ENCODE assay signal across 8 mouse cellular contexts in genomic region chr5:124249614-124250591, GRCm38 (mm10). TPM values are rescaled to one million over a fixed set of nuclear protein-coding genes. Genes with fewer than 3 reads are reported as not detected.
DNase-seq lines count a peak whose midpoint lies in the region; ATAC-seq lines count a peak whose summit lies in the region.

Gene Pitpnm2, minus strand, starts transcription at chr5:124249760.

- H3K36me3 ChIP-seq in embryonic facial prominence, embryonic 15.5 days = peaks cover 2% of the 10 kb centered on the region; the same call in 1 of the 2 replicates
- peaks cover 13% of the 10 kb centered on the region for H3K36me3 ChIP-seq in heart, embryonic 16.5 days (ENCODE audit: control insufficient read depth, insufficient read depth)

- peak; percentile 59 for DNase-seq in kidney, adult 18-20 months
- DNase-seq in kidney, adult 8-10 months = no peak
- DNase-seq in adrenal gland, postnatal 14 days = peak; percentile 73
- DNase-seq in layer of hippocampus, postnatal 25 days (ENCODE audit: extremely low spot score in 1 of 2, low spot score in 1 of 2) = no peak
- peak; percentile 49 for DNase-seq in lung, postnatal 36 days
- DNase-seq in spleen, adult 12 weeks (ENCODE audit: low spot score) = peak; percentile 30

- peaks cover 26% of the 10 kb centered on the region for H3K4me1 ChIP-seq in embryonic facial prominence, embryonic 15.5 days
- peaks cover 23% of the 10 kb centered on the region for H3K4me1 ChIP-seq in heart, embryonic 16.5 days (ENCODE audit: control insufficient read depth, insufficient read depth, low read length)

- ATAC-seq in embryonic facial prominence, embryonic 15.5 days (ENCODE audit: insufficient number of reproducible peaks, low FRiP score, low TSS enrichment, low read depth) = peak; percentile 83
- peak; percentile 76 for ATAC-seq in heart, embryonic 16.5 days (replicated peaks; ENCODE audit: extremely low read depth, insufficient read depth, low FRiP score)

- peak within 1 kb of the TSS; percentile 62 for H3K4me3 ChIP-seq in embryonic facial prominence, embryonic 15.5 days (replicated peaks)
- H3K4me3 ChIP-seq in heart, embryonic 16.5 days (ENCODE audit: low read length) = peak within 1 kb of the TSS; percentile 78

- no peaks in the 10 kb centered on the region for H3K9me3 ChIP-seq in embryonic facial prominence, embryonic 15.5 days (replicated peaks)
- no peaks in the 10 kb centered on the region for H3K9me3 ChIP-seq in heart, embryonic 16.5 days (replicated peaks; ENCODE audit: control insufficient read depth, low read length)

- peak within 1 kb of the TSS; percentile 79 for H3K27ac ChIP-seq in embryonic facial prominence, embryonic 15.5 days (replicated peaks)
- H3K27ac ChIP-seq in heart, embryonic 16.5 days (ENCODE audit: low read length) = peak within 1 kb of the TSS; percentile 94

- 1% methylated on average over 83 of the region's 90 CpGs for WGBS in embryonic facial prominence, embryonic 15.5 days
- WGBS in heart, embryonic 16.5 days = 1% methylated on average over 89 of the region's 90 CpGs

- peak within 1 kb of the TSS; percentile 85 for H3K4me2 ChIP-seq in embryonic facial prominence, embryonic 15.5 days (replicated peaks)
- peak within 1 kb of the TSS; percentile 70 for H3K4me2 ChIP-seq in heart, embryonic 16.5 days (ENCODE audit: low read depth, low read length)

- peak within 1 kb of the TSS; percentile 65 for H3K9ac ChIP-seq in embryonic facial prominence, embryonic 15.5 days
- peak within 1 kb of the TSS; percentile 96 for H3K9ac ChIP-seq in heart, embryonic 16.5 days (ENCODE audit: low read length)

- no peaks in the 10 kb centered on the region for H3K27me3 ChIP-seq in embryonic facial prominence, embryonic 15.5 days
- H3K27me3 ChIP-seq in heart, embryonic 16.5 days (ENCODE audit: control insufficient read depth, insufficient read depth, low read length) = no peaks in the 10 kb centered on the region

RNA-seq across cellular contexts. Expression of gene Pitpnm2, which starts in this region (rescaled TPM):
- 48.8 and 51.8 TPM in 2 replicates for total RNA-seq in adrenal gland, postnatal 14 days (2021)
- polyA plus RNA-seq in embryonic facial prominence, embryonic 15.5 days (2015; fragmentation: Nextera tagmentation; extraction: Ambion mirVana) = 5.0 and 5.9 TPM in 2 replicates
- 6.9 and 7.3 TPM in 2 replicates for polyA plus RNA-seq in heart, embryonic 16.5 days (2015; fragmentation: Nextera tagmentation; extraction: Ambion mirVana)
- total RNA-seq in layer of hippocampus, postnatal 25 days (2021) = 100 to 1,000 TPM; 255 to 312 TPM

Comparison
In these comparisons a context has a peak if more than half of its experiments do, and no peak if none do; other contexts are left out.
1. DNase-seq: peak in kidney, adult 18-20 months (single experiment), adrenal gland, postnatal 14 days (single experiment), lung, postnatal 36 days (single experiment) and spleen, adult 12 weeks (single experiment); none in kidney, adult 8-10 months (0 of 2) and layer of hippocampus, postnatal 25 days (0 of 2).